Mouse (Mus musculus): Measurements from ENCODE around the gene Timm22. TPM values are rescaled to one million over a fixed set of nuclear protein-coding genes. Genes with fewer than 3 reads are reported as not detected.
A peak's percentile ranks its signal among the peaks of the same experiment; 100 is the strongest.

The Timm22 gene
- polyA plus RNA-seq, 1 experiment: not detected

DNA sequence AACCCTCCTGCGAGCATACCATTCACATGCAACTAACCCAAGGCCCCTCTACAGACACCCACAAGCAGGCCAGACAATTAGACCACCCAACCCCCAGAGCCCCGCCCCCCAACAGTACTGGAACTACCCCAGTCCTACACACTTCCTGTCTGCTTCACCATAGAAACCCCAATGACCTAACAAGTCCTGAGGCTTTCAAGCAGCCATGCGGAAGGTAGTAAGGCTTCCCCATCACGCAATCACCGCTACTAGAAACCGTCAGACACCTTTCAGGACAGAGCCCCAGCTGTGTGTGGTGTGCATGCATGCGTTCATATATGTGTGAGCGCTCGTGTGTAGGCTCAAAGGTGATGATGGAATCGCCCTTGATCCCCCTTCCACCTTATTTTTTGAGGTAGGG is 50.1 kb downstream of the Timm22 start:
- Histone ChIP-seq H3K4me3 (ENCODE audit: insufficient read depth, low read depth, low read length) (no peak overlapping the region), H3K4me1 (ENCODE audit: control insufficient read depth, insufficient read depth, low read length) (peaks cover 5% of the 10 kb centered on the region), H3K27ac (ENCODE audit: insufficient read depth, low read depth, low read length) (no peak overlapping the region)
- WGBS: 66% methylated on average over 10 of the region's 10 CpGs
- no peak for TF ChIP-seq POLR2A (IDR thresholded peaks at IDR 0.05; ENCODE audit: insufficient read depth, low read depth, low read length)
- TF ChIP-seq CTCF (IDR thresholded peaks at IDR 0.05; ENCODE audit: insufficient read depth, low read depth, low read length): no peak

DNA sequence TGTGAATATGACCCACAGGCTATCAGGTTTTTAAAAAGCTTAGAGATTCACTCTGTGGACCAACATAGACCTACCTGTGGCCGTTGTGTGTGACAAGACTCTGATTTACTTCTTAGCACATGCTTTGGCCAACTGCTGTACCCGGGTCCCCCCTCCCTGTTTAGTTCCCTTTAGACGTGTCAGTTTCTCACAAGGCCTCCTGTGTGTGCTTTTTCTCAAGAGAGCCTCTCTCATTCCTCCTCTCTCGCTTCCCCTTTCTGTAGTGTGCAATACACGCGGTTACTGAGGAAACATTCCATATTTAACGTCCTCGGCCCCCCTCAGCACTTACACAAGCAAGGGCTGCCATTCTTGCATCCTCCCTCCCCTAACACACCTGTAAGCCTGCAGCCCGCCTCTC is 52.0 kb downstream of the Timm22 start:
- H3K4me1 ChIP-seq (ENCODE audit: control insufficient read depth, insufficient read depth, low read length): peaks cover 13% of the 10 kb centered on the region
- TF ChIP-seq POLR2A (IDR thresholded peaks at IDR 0.05; ENCODE audit: insufficient read depth, low read depth, low read length) (no peak), CTCF (IDR thresholded peaks at IDR 0.05; ENCODE audit: insufficient read depth, low read depth, low read length) (no peak)
- H3K4me3 ChIP-seq (ENCODE audit: insufficient read depth, low read depth, low read length): no peak overlapping the region
- 76% methylated on average over 9 of the region's 9 CpGs for WGBS
- no peak overlapping the region for H3K27ac ChIP-seq (ENCODE audit: insufficient read depth, low read depth, low read length)

DNA sequence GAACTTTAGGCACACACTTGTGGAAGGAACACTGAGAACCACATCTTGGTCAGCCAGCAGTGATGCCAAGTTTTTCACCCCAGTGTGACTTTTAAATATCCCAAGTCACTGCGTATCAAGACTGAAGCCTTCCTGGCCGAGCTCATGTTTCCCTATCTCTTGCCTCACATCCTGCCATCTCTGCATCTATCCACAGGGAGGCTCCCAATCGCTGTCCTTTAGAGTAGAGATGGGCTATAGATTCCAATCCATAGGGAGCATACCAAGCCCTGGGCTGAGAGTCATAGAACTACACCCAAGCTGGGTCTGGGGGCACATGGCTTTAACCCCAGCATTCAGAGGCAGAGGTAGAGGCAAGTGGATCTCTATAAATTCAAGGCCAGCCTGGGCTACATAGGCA is 52.7 kb downstream of the Timm22 start:
- WGBS: 64% methylated on average over 3 of the region's 3 CpGs
- peaks cover 21% of the 10 kb centered on the region for H3K4me1 ChIP-seq (ENCODE audit: control insufficient read depth, insufficient read depth, low read length)

GRCm38 (mm10) chr11:76461201-76461600 is 54.4 kb downstream of the Timm22 start:
- TF ChIP-seq POLR2A (IDR thresholded peaks at IDR 0.05; ENCODE audit: insufficient read depth, low read depth, low read length) (no peak), CTCF (IDR thresholded peaks at IDR 0.05; ENCODE audit: insufficient read depth, low read depth, low read length) (no peak)
- H3K4me3 ChIP-seq (ENCODE audit: insufficient read depth, low read depth, low read length): no peak overlapping the region
- H3K4me1 ChIP-seq (ENCODE audit: control insufficient read depth, insufficient read depth, low read length): peaks cover 29% of the 10 kb centered on the region
- H3K27ac ChIP-seq (ENCODE audit: insufficient read depth, low read depth, low read length): no peak overlapping the region
- WGBS: 36% methylated on average over 6 of the region's 6 CpGs

More for the DNA sequence above, 52.7 kb downstream of the Timm22 start:
- TF ChIP-seq POLR2A (IDR thresholded peaks at IDR 0.05; ENCODE audit: insufficient read depth, low read depth, low read length) (no peak), CTCF (IDR thresholded peaks at IDR 0.05; ENCODE audit: insufficient read depth, low read depth, low read length) (no peak)
- Histone ChIP-seq H3K4me3 (ENCODE audit: insufficient read depth, low read depth, low read length) (no peak overlapping the region), H3K27ac (ENCODE audit: insufficient read depth, low read depth, low read length) (no peak overlapping the region)

- WGBS: 40% methylated on average over 5 of the region's 5 CpGs
- H3K27ac ChIP-seq (ENCODE audit: insufficient read depth, low read depth, low read length): 0 out of 2 replicates have a peak overlapping the region, but pooled peaks have one; percentile 6
Observed at GRCm38 (mm10) chr11:76461696-76462095, 54.9 kb downstream of the Timm22 start.

GRCm38 (mm10) chr11:76465879-76466278 is 59.1 kb downstream of the Timm22 start:
- Histone ChIP-seq H3K4me1 (ENCODE audit: control insufficient read depth, insufficient read depth, low read length) (peaks cover 64% of the 10 kb centered on the region), H3K4me3 (ENCODE audit: insufficient read depth, low read depth, low read length) (no peak overlapping the region), H3K27ac (ENCODE audit: insufficient read depth, low read depth, low read length) (no peak overlapping the region)
- no peak for TF ChIP-seq CTCF (IDR thresholded peaks at IDR 0.05; ENCODE audit: insufficient read depth, low read depth, low read length)
- TF ChIP-seq POLR2A (IDR thresholded peaks at IDR 0.05; ENCODE audit: insufficient read depth, low read depth, low read length): no peak
- WGBS: 76% methylated on average over 4 of the region's 4 CpGs

More at GRCm38 (mm10) chr11:76461696-76462095, 54.9 kb downstream of the Timm22 start:
- TF ChIP-seq POLR2A (IDR thresholded peaks at IDR 0.05; ENCODE audit: insufficient read depth, low read depth, low read length) (no peak), CTCF (IDR thresholded peaks at IDR 0.05; ENCODE audit: insufficient read depth, low read depth, low read length) (no peak)
- no peak overlapping the region for H3K4me3 ChIP-seq (ENCODE audit: insufficient read depth, low read depth, low read length)
- H3K4me1 ChIP-seq (ENCODE audit: control insufficient read depth, insufficient read depth, low read length): peaks cover 29% of the 10 kb centered on the region

Other genes starting within 250 kb of the Timm22 start
- gene Vps53, start 227.3 kb upstream of the Timm22 start, polyA plus RNA-seq (2012; ENCODE audit: insufficient read depth, insufficient read length, low replicate concordance, missing spikeins): not detected in 2 replicates
- gene Fam57a, start 227.3 kb upstream of the Timm22 start, polyA plus RNA-seq (2012; ENCODE audit: insufficient read depth, insufficient read length, low replicate concordance, missing spikeins): not detected in 2 replicates
- gene Dbil5, start 189.3 kb upstream of the Timm22 start, polyA plus RNA-seq (2012; ENCODE audit: insufficient read depth, insufficient read length, low replicate concordance, missing spikeins): not detected in 2 replicates
- gene Gemin4, start 189.3 kb upstream of the Timm22 start, polyA plus RNA-seq (2012; ENCODE audit: insufficient read depth, insufficient read length, low replicate concordance, missing spikeins): not detected in 2 replicates
- not detected in 2 replicates for gene Mrm3, start 163.2 kb upstream of the Timm22 start, polyA plus RNA-seq (2012; ENCODE audit: insufficient read depth, insufficient read length, low replicate concordance, missing spikeins)
- not detected in 2 replicates for gene Glod4, start 163.2 kb upstream of the Timm22 start, polyA plus RNA-seq (2012; ENCODE audit: insufficient read depth, insufficient read length, low replicate concordance, missing spikeins)
- not detected in 2 replicates for gene Nxn, start 7.8 kb upstream of the Timm22 start, polyA plus RNA-seq (2012; ENCODE audit: insufficient read depth, insufficient read length, low replicate concordance, missing spikeins)
- 133 and 244 TPM in 2 replicates for gene Abr, start 215.4 kb downstream of the Timm22 start, polyA plus RNA-seq (2012; ENCODE audit: insufficient read depth, insufficient read length, low replicate concordance, missing spikeins)